Mouse (Mus musculus) mouse embryonic stem cell (cell line): ENCODE measurements around the gene Plch1.

ENCODE experiments used
- in situ Hi-C, 2 experiments: fragments of 300-500 bp; cut with MboI; formaldehyde crosslinking; loops; 1 replicate in 1 of 2; 3 replicates in 1 of 2; pipeline ENCODE4 v1.14.3; 2019 to 2020; ENCODE audit warnings: low sequenced_read_pairs in 2 of 2, low pct_unique_long_range_greater_than_20kb in 1 of 2, mixed read lengths in 1 of 2; ENCODE audit not compliant: unreplicated experiment in 1 of 2

Plch1 gene

GRCm38 (mm10) chr3:63899309-63899695, at the start of gene Plch1:
Gene Plch1, minus strand, starts transcription at chr3:63899472.
- in situ Hi-C loops = no loop called here

- in situ Hi-C loops = no loop called here
Observed at GRCm38 (mm10) chr3:63941204-63941850, 42.1 kb upstream of the Plch1 start.

DNA sequence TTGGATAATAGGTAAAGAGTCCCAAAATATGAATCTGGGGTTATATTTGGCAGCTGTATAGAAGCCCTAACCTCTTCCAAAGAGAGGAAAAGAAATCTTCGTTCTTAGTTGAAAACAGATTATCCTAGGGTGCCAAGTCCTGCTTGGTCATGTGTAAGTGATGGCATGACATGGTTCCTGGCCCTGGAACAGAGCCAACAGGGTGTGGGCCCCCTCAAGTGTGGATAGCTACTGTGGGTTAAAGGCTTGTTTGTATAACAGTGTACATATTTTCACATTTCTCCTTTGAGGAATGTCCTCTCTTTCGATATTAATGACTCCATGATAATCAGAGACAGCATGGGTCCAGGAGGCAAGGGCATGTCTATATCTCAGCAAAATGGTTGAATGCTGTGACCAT, 39.7 kb upstream of the Plch1 start:
- in situ Hi-C loops = no loop called here

DNA sequence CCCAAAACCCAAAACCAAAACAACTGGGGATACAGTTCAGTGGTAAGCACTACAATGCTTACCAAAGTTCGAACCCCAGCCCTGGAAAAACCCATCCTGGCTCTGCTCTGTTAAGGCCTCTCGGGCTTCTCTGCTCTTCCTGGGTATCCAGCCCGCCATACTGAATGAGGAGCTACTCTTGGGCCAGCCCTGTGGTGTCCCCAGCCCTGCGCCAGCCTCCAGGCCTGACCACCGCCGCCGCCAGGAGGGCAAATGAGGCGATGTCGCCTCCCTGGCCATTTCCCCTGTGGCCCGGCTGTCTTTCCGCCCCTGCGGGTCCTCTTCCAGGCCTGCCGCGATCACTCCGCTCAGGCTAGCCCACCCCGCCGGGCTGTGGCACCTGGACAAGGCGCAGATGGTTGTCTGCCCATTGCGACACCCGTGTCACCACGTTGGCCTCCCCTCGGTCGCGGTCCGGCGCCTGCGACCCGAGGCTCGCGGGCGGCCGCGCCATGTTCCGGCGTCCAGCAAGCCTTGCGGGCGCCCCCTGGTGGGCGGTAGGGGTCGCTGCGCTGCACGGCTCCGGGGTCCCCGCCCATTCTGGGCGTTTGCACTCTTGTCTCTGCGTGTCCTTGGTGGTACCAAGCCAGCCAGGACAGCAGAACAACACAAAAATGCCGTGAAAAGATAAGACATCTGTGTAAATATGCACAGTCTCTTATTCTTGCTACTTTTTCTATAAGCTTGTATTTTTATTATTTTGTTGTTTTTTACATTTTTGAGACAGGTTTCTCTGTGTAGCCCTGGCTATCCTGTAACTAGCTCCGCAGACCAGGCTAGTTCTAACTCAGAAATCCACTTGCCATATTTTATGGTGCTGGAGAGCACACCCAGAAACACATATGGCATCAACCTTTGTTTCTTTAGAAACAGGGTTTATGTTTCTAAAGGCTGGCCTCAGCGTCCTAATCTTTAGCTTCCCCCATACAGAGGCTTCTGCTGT, 29.9 kb upstream of the Plch1 start, which contains the start of gene E130311K13Rik:
Gene E130311K13Rik, minus strand, starts transcription at position 595 of the 982 bp plus-strand sequence.
- in situ Hi-C loops = no loop called here

DNA sequence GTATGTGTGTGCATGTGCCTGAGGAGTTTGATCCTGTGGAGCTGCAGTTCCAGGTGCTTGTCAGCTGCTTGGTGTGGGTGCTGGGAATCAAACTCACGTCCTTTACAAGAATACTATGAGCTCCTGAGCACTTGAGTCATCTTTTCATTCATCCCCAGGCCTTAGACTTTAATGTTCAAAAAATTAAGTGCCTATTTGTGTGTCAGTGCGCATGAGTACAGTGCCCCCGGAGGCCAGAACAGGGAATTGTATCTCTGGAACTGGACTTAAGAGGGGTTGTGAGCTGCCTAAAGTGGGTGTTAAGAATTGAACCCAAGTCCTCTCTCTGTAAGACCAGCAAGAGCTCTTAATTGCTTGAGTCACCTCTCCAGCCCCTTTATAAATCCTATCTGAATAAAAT, 20.4 kb upstream of the Plch1 start:
- in situ Hi-C loops = no loop called here

DNA sequence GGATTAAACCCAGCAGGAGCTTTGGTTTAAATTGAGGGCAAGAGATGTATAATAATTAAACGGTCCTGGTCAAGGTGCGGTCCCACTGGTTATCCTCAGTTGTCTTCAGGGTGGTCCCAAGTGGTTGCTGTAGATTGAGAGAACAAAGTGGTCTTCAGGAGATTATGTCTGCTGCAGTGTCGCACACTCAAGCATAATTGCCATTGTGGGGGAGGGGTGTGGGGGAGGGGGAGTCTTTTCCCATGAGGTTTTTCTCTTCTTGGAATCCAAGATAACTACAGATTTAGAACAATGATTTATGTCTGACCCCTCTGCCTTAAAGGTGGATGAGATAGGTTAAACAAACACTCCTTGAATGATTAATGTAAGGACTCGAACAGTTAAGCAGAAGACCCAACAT, 11.0 kb upstream of the Plch1 start:
- in situ Hi-C loops = no loop called here

- in situ Hi-C loops = no loop called here
Observed at GRCm38 (mm10) chr3:63905241-63905640, 6.0 kb upstream of the Plch1 start.

- in situ Hi-C loops = no loop called here
Observed at GRCm38 (mm10) chr3:63904157-63904556, 4.9 kb upstream of the Plch1 start.

DNA sequence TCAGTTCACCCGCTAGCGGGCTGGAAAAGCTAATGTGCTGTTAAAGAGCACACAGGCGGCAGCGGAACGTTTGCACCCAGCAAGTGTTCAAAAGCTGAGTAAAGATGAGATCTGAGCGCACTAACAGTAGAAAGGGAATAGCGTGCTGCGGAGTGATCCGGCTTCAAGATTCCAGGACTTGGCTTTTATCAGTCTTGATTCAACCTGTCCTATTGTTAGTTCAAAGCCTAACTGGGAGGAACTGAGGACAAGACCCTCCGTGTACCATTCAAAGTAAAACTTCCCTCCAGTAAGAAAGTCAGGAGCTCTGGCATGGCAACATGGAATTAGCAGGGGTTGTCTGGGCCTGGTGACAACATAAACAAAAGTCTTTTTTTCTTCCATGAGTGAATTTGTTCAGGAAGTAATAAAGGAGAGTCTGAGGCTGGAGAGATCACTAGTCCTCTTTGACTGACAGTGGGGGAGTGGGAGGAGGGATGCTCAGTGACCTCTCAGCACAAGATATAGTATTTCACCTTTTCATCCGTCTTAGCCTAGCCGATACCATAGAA, 824 bp upstream of the Plch1 start:
- in situ Hi-C loops = no loop called here

- in situ Hi-C loops = no loop called here
Observed at GRCm38 (mm10) chr3:63898581-63899308, 527 bp downstream of the Plch1 start.

DNA sequence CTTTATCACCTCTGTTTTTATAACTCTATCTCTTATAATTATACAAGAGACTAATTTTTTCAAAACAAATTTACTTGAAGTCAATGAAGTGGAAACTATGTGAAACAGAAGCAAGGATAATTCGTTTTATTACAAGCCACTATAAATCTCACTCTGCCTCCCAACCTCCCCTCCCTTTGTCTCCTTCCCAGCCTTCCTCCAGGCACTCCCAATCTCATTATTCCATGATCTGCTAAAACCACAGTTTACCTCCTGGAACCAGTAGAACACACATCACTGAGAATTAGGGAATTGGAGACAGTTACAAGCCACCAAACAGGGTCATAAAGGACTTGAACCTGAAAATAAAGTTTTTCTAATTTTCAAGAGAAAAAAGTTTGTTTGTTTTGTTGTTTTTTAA, 2.1 kb downstream of the Plch1 start:
- in situ Hi-C loops = no loop called here

GRCm38 (mm10) chr3:63896303-63896702, 3.0 kb downstream of the Plch1 start:
- in situ Hi-C loops = no loop called here

GRCm38 (mm10) chr3:63895786-63896185, 3.5 kb downstream of the Plch1 start:
- in situ Hi-C loops = no loop called here

GRCm38 (mm10) chr3:63893677-63894076, 5.6 kb downstream of the Plch1 start:
- in situ Hi-C loops = no loop called here

GRCm38 (mm10) chr3:63892154-63892553, 7.1 kb downstream of the Plch1 start:
- in situ Hi-C loops = no loop called here

- in situ Hi-C loops = no loop called here
Observed at GRCm38 (mm10) chr3:63881065-63881464, 18.2 kb downstream of the Plch1 start.

- in situ Hi-C loops = no loop called here
Observed at GRCm38 (mm10) chr3:63878995-63879666, 20.1 kb downstream of the Plch1 start.

- in situ Hi-C loops = loop anchor here in 1 of 2 experiments (25.0 kb wide), 1 partner anchor 311 kb away; no protein-coding TSS in a partner anchor
Observed at GRCm38 (mm10) chr3:63872818-63873217, 26.5 kb downstream of the Plch1 start.
